Mouse (Mus musculus): ENCODE measurements around the gene 9430007A20Rik. TPM values are rescaled to one million over a fixed set of nuclear protein-coding genes. Genes with fewer than 3 reads are reported as not detected.

Gene 9430007A20Rik
- polyA plus RNA-seq (2012; rRNA removed), result not detected in 2 replicates

DNA sequence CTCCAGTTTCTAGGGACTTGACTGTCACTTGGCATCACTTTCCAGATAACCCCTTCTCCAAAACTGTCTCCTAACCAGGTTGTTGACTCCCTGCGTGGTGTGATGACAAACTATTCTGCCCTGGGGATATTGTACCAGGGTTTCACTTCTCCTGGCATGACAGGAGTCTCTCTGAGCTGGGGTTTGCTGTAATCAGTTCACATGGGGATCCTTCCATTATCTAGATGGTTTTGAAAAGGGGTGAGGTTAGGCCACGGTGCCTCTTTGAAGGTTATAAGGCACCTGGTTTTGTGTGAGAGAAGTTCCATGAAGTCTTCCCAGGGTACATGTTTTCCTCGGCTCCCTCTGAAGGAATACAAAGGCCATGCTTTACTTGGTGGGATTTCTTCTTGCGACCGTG is at the start of gene 9430007A20Rik:
Gene 9430007A20Rik, plus strand, starts transcription at position 301 of the 400 bp plus-strand sequence.

GRCm38 (mm10) chr4:144565034-144565433 is 45.4 kb downstream of the 9430007A20Rik start, which contains the start of gene Gm13124:
Gm13124 (minus strand) TSS chr4:144565134.

Other genes starting within 250 kb of the 9430007A20Rik start
- gene Pramel5, start 239.3 kb upstream of the 9430007A20Rik start, polyA plus RNA-seq (2012; rRNA removed), result not detected in 2 replicates
- gene Gm13128, start 189.6 kb upstream of the 9430007A20Rik start, polyA plus RNA-seq (2012; rRNA removed), result not detected in 2 replicates
- gene Gm13119, start 161.9 kb upstream of the 9430007A20Rik start, polyA plus RNA-seq (2012; rRNA removed), result not detected in 2 replicates
- gene Pramef20, start 141.9 kb upstream of the 9430007A20Rik start, polyA plus RNA-seq (2012; rRNA removed), result not detected in 2 replicates
- not detected in 2 replicates for gene Pramef12, start 111.4 kb upstream of the 9430007A20Rik start, polyA plus RNA-seq (2012; rRNA removed)
- not detected in 2 replicates for gene 1700012P22Rik, start 81.0 kb upstream of the 9430007A20Rik start, polyA plus RNA-seq (2012; rRNA removed)
- not detected in 2 replicates for gene Gm9944, start 66.5 kb upstream of the 9430007A20Rik start, polyA plus RNA-seq (2012; rRNA removed)
- gene Aadacl3, start 56.1 kb upstream of the 9430007A20Rik start, polyA plus RNA-seq (2012; rRNA removed), result not detected in 2 replicates
- not detected in 2 replicates for gene Gm13124, start 45.3 kb downstream of the 9430007A20Rik start, polyA plus RNA-seq (2012; rRNA removed)
- not detected in 2 replicates for gene Aadacl4, start 93.9 kb downstream of the 9430007A20Rik start, polyA plus RNA-seq (2012; rRNA removed)
- not detected in 2 replicates for gene Gm436, start 166.5 kb downstream of the 9430007A20Rik start, polyA plus RNA-seq (2012; rRNA removed)
- not detected in 2 replicates for gene Gm13178, start 201.6 kb downstream of the 9430007A20Rik start, polyA plus RNA-seq (2012; rRNA removed)

Measured in colon, adult 2 months (tissue).